Mouse (Mus musculus) liver, postnatal 0 days (tissue): Measurements from ENCODE around the gene Gfi1. TPM values are rescaled to one million over a fixed set of nuclear protein-coding genes. Genes with fewer than 3 reads are reported as not detected.

Source experiments
- ATAC-seq: fragments of 200-750 bp; cut with Nextera tagmentation; 2 replicates; pipeline ENCODE4 v1.8.0; 2017; ENCODE audit warnings: mild to moderate bottlenecking, moderate library complexity
- DNase-seq: peaks from one replicate; pipeline ENCODE4 v3.0.0-alpha.2; 2016
- H3K27ac ChIP-seq: fragments of 300-500 bp; sonication (generic); 2 replicates; pipeline ENCODE4 v1.5.1; 2014; ENCODE audit warnings: antibody characterized with exemption, moderate library complexity, mild to moderate bottlenecking, low read depth
- H3K27me3 ChIP-seq: fragments of 300-500 bp; sonication (generic); 2 replicates; pipeline ENCODE4 v1.6.1; 2014; ENCODE audit warnings: low read length, control low read depth, mixed read lengths; ENCODE audit not compliant: insufficient read depth
- H3K36me3 ChIP-seq: fragments of 300-500 bp; sonication (generic); replicated peaks from 2 replicates; pipeline ENCODE4 v1.6.1; 2014; ENCODE audit warnings: mild to moderate bottlenecking, control low read depth, low read length, moderate library complexity, mixed read lengths; ENCODE audit not compliant: insufficient read depth
- H3K4me1 ChIP-seq: fragments of 300-500 bp; sonication (generic); 2 replicates; pipeline ENCODE4 v1.6.1; 2014; ENCODE audit warnings: antibody characterized with exemption, mild to moderate bottlenecking, control low read depth; ENCODE audit not compliant: insufficient read depth
- H3K4me2 ChIP-seq: fragments of 300-500 bp; sonication (generic); 2 replicates; pipeline ENCODE4 v1.6.1; 2014; ENCODE audit warnings: low read depth, mild to moderate bottlenecking, low read length, moderate library complexity, mixed read lengths
- H3K4me3 ChIP-seq: fragments of 300-500 bp; sonication (generic); 2 replicates; pipeline ENCODE4 v1.5.1; 2014; ENCODE audit warnings: low read depth, low read length
- H3K9ac ChIP-seq: fragments of 300-500 bp; sonication (generic); replicated peaks from 2 replicates; pipeline ENCODE4 v1.6.1; 2014; ENCODE audit warnings: mild to moderate bottlenecking, moderate library complexity
- H3K9me3 ChIP-seq: fragments of 300-500 bp; sonication (generic); 2 replicates; pipeline ENCODE4 v1.6.1; 2016; ENCODE audit warnings: mild to moderate bottlenecking, control low read depth, low read length, mixed read lengths
- CTCF ChIP-seq: sonication (generic); IDR thresholded peaks from 2 replicates; pipeline ENCODE4 v1.5.1; 2016; ENCODE audit warnings: antibody characterized with exemption, low read depth
- EP300 ChIP-seq: IDR thresholded peaks from 2 replicates; pipeline ENCODE4 v1.6.1; 2016; ENCODE audit warnings: antibody characterized with exemption, low read depth, mild to moderate bottlenecking
- WGBS: fragments of 180-500 bp; shearing (Covaris S2); extraction: QIAGEN DNeasy Blood & Tissue Kit; methylation state at CpG from one replicate; pipeline ENCODE4 v1.1.7; 2014; ENCODE audit not compliant: insufficient replicate concordance; 5-methylcytosine and 5-hydroxymethylcytosine counted together
- polyA plus RNA-seq: library from polyadenylated mRNA; unstranded; fragments of >200 nt; fragmentation: Nextera tagmentation; extraction: Ambion mirVana; gene quantifications from 2 replicates; pipeline ENCODE4 v1.2.1, GENCODE M21; 2015

Gfi1 gene
- polyA plus RNA-seq, 1 experiment from 2014 or later, result 1.4 TPM

GRCm38 (mm10) chr5:107695019-107695418 is 30.8 kb downstream of the Gfi1 start:
- no peaks in the 10 kb centered on the region for H3K9me3 ChIP-seq
- no peak overlapping the region for H3K9ac ChIP-seq
- H3K36me3 ChIP-seq, result no peaks in the 10 kb centered on the region
- DNase-seq, result no peak
- WGBS, result 77% methylated on average over 3 of the region's 3 CpGs
- H3K4me1 ChIP-seq, result no peaks in the 10 kb centered on the region
- 0 out of 2 replicates have a peak, but pooled peaks cover 3% of the 10 kb centered on the region for H3K27me3 ChIP-seq
- H3K4me3 ChIP-seq, result no peak overlapping the region
- no peak overlapping the region for H3K4me2 ChIP-seq
- no peak for TF ChIP-seq EP300
- no peak for TF ChIP-seq CTCF
- no peak for ATAC-seq
- H3K27ac ChIP-seq, result no peak overlapping the region

- Histone ChIP-seq H3K4me2 (peak overlapping the region; percentile 80), H3K4me3 (peak overlapping the region; percentile 60), H3K36me3 (no peaks in the 10 kb centered on the region), H3K9me3 (no peaks in the 10 kb centered on the region), H3K9ac (peak overlapping the region; percentile 56), H3K27me3 (0 out of 2 replicates have a peak, but pooled peaks cover 5% of the 10 kb centered on the region), H3K27ac (peak overlapping the region; percentile 64), H3K4me1 (0 out of 2 replicates have a peak, but pooled peaks cover 2% of the 10 kb centered on the region)
- DNase-seq, result peak; percentile 26
- ATAC-seq, result peak; percentile 62
- 24% methylated on average over 9 of the region's 9 CpGs for WGBS
- TF ChIP-seq EP300 (no peak), CTCF (no peak)
Observed at GRCm38 (mm10) chr5:107688499-107688866, 37.4 kb downstream of the Gfi1 start.

- H3K4me3 ChIP-seq, result peak overlapping the region; percentile 60
- ATAC-seq, result peak; percentile 94
- H3K9me3 ChIP-seq, result no peaks in the 10 kb centered on the region
- peak; percentile 89 for DNase-seq
- peak overlapping the region; percentile 80 for H3K4me2 ChIP-seq
- 12% methylated on average over 43 of the region's 46 CpGs for WGBS
- H3K27me3 ChIP-seq, result 0 out of 2 replicates have a peak, but pooled peaks cover 5% of the 10 kb centered on the region
- H3K9ac ChIP-seq, result peak overlapping the region; percentile 56
- 0 out of 2 replicates have a peak, but pooled peaks cover 2% of the 10 kb centered on the region for H3K4me1 ChIP-seq
- peak overlapping the region; percentile 64 for H3K27ac ChIP-seq
- no peak for TF ChIP-seq EP300
- TF ChIP-seq CTCF, result no peak
- no peaks in the 10 kb centered on the region for H3K36me3 ChIP-seq
Observed at GRCm38 (mm10) chr5:107687592-107688498, 38.0 kb downstream of the Gfi1 start.

GRCm38 (mm10) chr5:107687161-107687560 is 38.7 kb downstream of the Gfi1 start:
- Histone ChIP-seq H3K27me3 (0 out of 2 replicates have a peak, but pooled peaks cover 5% of the 10 kb centered on the region), H3K9me3 (no peaks in the 10 kb centered on the region), H3K9ac (no peak overlapping the region), H3K27ac (no peak overlapping the region), H3K4me2 (no peak overlapping the region), H3K4me1 (0 out of 2 replicates have a peak, but pooled peaks cover 2% of the 10 kb centered on the region), H3K36me3 (no peaks in the 10 kb centered on the region), H3K4me3 (no peak overlapping the region)
- no peak for DNase-seq
- no peak for ATAC-seq
- TF ChIP-seq CTCF, result no peak
- TF ChIP-seq EP300, result no peak
- 87% methylated on average over 5 of the region's 5 CpGs for WGBS

- no peak for ATAC-seq
- TF ChIP-seq EP300 (no peak), CTCF (peak; percentile 60)
- H3K27ac ChIP-seq, result no peak overlapping the region
Observed at GRCm38 (mm10) chr5:107684380-107684779, 41.5 kb downstream of the Gfi1 start.

GRCm38 (mm10) chr5:107681300-107681699 is 44.5 kb downstream of the Gfi1 start:
- no peak for ATAC-seq
- Histone ChIP-seq H3K36me3 (no peaks in the 10 kb centered on the region), H3K9me3 (no peaks in the 10 kb centered on the region), H3K9ac (no peak overlapping the region), H3K4me3 (no peak overlapping the region), H3K27ac (no peak overlapping the region), H3K27me3 (no peaks in the 10 kb centered on the region), H3K4me1 (peaks cover 4% of the 10 kb centered on the region; the same call in 1 of the 2 replicates), H3K4me2 (no peak overlapping the region)
- DNase-seq, result no peak
- TF ChIP-seq EP300, result no peak
- TF ChIP-seq CTCF, result no peak
- WGBS, result 65% methylated on average over 5 of the region's 5 CpGs

More at GRCm38 (mm10) chr5:107684380-107684779, 41.5 kb downstream of the Gfi1 start:
- Histone ChIP-seq H3K27me3 (0 out of 2 replicates have a peak, but pooled peaks cover 3% of the 10 kb centered on the region), H3K4me1 (peaks cover 6% of the 10 kb centered on the region; the same call in 1 of the 2 replicates), H3K9ac (no peak overlapping the region), H3K9me3 (no peaks in the 10 kb centered on the region), H3K4me2 (no peak overlapping the region), H3K4me3 (no peak overlapping the region), H3K36me3 (no peaks in the 10 kb centered on the region)
- 43% methylated on average over 2 of the region's 2 CpGs for WGBS
- no peak for DNase-seq
